Mouse (Mus musculus) WW6 (cell line): ENCODE data around the gene Nr1d1.

Source experiments
- DNase-seq: peaks from one replicate; pipeline ENCODE4 v3.0.0-alpha.2; 2013; ENCODE audit warnings: low read depth, low spot score

Gene Nr1d1

GRCm38 (mm10) chr11:98770096-98770975 is 4.8 kb downstream of the Nr1d1 start:
- DNase-seq = no peak

GRCm38 (mm10) chr11:98769007-98769954 is 5.9 kb downstream of the Nr1d1 start:
- no peak for DNase-seq

GRCm38 (mm10) chr11:98768127-98769006 is 6.8 kb downstream of the Nr1d1 start:
- DNase-seq = no peak

DNA sequence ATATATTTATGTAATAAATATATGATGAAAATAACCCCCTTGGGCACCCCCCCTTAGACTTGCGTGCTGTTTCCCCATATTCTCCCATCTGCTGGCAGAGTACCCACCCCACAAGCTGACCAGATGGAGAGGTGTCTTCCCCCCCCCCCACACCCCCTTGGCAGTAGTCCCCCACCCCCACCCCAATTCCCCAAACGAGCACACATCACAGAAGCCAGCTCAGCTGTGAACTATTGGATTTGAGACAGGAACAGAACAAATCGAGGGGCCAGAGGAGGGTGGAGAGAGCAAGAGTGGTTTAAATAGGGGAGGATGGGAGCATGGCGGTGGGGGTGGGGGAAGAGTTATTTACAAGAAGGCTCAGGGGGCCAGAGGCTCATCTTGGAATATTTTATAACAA is 7.4 kb downstream of the Nr1d1 start:
- DNase-seq = no peak

DNA sequence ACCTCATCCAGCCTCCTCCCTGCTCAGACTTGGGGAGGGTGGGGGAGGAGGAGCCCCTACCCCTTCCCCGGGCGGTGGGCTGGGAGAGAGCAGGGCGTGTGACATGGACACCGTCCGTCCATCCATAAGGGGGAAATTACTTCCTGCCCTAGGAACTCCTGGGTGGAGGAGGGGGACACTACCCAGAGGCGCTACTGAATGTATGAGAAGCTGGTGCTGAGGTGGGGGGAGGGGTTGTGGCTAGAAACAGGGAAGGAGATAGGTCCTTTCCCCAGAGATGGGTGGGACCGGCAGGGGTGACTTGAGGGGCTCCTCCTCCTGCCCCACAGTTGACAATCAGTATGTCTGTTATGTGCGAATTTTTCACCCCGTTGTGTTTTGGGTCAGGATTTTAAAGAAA is 7.9 kb downstream of the Nr1d1 start:
- DNase-seq = no peak

DNA sequence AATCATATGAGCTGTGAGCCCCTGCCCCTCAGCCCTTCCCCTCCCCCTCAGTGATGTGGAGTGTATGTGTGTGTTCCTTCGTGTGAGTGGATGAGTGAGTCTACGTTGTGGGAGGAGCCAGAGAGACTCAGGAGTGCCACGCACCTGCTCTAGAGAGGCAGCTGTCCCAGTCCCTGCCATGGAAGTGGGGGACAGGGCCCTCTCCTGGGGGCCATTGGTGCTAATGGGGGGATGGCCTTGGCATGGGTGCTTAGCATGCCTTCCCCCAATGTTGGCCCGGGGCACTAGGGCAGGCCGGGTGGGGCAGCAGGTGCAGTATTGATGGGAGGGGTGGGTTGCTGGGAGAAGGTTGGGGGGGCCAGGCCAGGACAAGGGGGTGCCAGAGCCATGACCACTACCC is 8.3 kb downstream of the Nr1d1 start:
- no peak for DNase-seq

GRCm38 (mm10) chr11:98766346-98766745 is 8.8 kb downstream of the Nr1d1 start:
- no peak for DNase-seq

- no peak for DNase-seq
Observed at GRCm38 (mm10) chr11:98765421-98766309, 9.5 kb downstream of the Nr1d1 start.

GRCm38 (mm10) chr11:98764746-98765145 is 10.4 kb downstream of the Nr1d1 start:
- DNase-seq = no peak

- DNase-seq = no peak
Observed at GRCm38 (mm10) chr11:98764091-98764490, 11.0 kb downstream of the Nr1d1 start.

GRCm38 (mm10) chr11:98763502-98763861 is 11.7 kb downstream of the Nr1d1 start:
- DNase-seq = no peak

GRCm38 (mm10) chr11:98762756-98763501 is 12.2 kb downstream of the Nr1d1 start:
- DNase-seq = no peak

GRCm38 (mm10) chr11:98761939-98762338 is 13.2 kb downstream of the Nr1d1 start:
- DNase-seq = no peak

GRCm38 (mm10) chr11:98756711-98757110 is 18.4 kb downstream of the Nr1d1 start:
- no peak for DNase-seq

DNA sequence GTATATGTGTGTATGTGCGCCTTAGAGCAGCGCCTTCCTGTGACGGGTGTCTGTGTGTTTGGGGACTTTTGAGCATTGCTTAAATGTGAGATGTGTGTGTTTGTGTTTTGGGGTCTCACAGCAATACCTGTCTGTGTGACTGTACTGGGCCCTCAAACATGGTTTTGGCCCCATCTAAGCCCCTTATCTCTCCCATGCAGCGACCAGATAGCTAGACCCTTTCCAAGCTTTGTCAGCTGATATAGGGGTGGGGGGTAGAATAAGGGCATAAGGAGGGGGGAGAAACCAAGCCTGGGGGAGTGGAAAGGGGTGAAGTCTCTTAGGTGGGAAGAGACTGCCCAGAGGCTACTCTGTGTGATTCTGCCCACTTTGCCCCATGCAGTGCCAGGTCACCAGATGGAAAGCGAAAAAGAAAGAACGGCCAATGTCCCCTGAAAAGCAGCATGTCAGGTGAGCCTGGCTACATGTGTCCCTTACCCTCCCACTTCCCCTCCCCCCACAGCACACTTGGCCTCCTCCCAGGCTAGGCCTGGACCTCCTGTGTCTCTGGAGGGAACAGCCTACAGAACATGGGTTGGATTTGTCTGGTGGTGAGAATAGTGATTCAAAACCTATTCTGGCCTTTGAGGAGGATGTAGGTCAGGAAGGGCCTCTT is 19.3 kb downstream of the Nr1d1 start:
- no peak for DNase-seq

DNA sequence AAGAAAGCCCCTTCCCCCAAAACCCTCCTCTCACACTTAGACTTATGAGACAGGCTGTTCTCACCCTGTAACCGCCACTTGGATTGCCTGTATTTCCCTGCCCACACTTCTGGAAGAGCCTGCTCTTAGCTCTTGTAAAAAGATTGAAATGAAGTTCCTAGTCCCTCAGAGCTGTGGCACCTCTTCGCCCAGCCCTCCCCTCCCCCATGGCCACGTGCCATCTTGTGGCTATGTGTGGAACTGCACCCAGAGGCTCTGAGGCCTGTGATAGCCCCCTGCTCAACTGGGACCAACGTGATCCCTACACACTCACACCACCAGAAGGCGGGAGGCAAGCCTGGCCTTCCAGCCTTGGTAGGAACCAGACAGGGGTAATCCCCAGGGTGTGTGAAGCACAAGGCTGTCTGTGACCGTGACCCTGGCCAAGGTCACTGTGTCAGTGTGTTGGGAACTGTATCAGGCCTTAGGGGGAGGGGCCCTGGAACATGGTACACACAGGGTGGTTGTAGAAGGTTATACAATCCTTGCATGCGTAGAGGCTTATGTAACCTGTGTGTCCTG is 20.4 kb downstream of the Nr1d1 start:
- DNase-seq = peak; percentile 89

DNA sequence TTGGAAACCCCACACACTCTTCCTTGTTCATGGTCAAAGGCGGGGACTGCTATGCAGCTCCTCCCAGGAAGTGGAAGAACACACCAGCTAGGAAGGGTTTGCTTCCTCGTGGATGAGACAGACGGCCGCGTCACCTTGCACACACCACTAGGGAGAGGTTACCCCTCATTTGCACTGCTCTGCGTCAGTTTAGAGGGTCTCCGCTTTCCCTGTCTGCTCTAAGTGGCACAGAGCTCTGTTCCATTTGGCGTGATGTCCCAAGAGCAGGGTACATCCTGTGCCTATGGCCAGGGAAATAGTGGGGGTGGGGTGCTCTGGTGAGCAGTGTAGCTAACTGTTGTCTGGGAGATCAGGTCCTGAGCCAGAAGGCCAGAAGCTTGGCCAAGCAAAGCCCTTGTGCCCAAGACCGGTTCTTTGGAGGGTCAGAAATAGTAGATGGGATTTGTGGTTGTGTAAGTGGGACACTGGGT is 20.9 kb downstream of the Nr1d1 start:
- no peak for DNase-seq

DNA sequence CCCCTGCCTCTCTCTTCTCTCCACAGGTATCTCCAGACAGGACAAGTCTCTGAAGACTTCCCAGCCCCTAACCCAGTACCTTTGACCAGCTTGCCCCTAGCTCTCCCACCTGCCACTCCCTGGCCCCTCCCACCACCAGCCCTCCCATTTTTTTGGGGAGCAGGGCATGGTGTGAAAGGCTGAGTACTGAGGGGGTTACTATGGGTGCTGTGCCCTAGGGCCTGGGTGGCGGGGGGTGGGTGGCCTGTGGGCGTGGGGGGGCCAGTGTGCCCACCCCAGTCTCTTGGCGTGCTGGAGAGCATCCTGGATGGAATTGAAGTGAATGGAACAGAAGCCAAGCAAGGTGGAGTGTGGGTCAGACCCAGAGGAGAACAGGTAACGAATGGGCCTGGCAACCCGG is 21.9 kb downstream of the Nr1d1 start:
- DNase-seq = no peak
